Mouse (Mus musculus) myocyte (in vitro differentiated cells): ENCODE results near the gene Efcab12.

Experiments used
- E2F4 ChIP-seq: IDR thresholded peaks from one replicate; pipeline ENCODE4 v1.6.1; 2011; ENCODE audit warnings: mild to moderate bottlenecking, control low read depth, moderate library complexity; ENCODE audit not compliant: insufficient read depth
- POLR2AphosphoS2 ChIP-seq: IDR thresholded peaks from one replicate; pipeline ENCODE4 v1.6.1; 2011; ENCODE audit warnings: low read depth, control low read depth; ENCODE audit not compliant: insufficient read length

- TF ChIP-seq E2F4 (no peak), POLR2AphosphoS2 (no peak)
Observed at GRCm38 (mm10) chr6:115886894-115887293, 48.7 kb upstream of the Efcab12 start.
